Mouse (Mus musculus): Measurements from ENCODE around the gene Pom121l2. TPM values are rescaled to one million over a fixed set of nuclear protein-coding genes. Genes with fewer than 3 reads are reported as not detected.

Pom121l2 gene
- total RNA-seq, 1 experiment, result 0.31 TPM

DNA sequence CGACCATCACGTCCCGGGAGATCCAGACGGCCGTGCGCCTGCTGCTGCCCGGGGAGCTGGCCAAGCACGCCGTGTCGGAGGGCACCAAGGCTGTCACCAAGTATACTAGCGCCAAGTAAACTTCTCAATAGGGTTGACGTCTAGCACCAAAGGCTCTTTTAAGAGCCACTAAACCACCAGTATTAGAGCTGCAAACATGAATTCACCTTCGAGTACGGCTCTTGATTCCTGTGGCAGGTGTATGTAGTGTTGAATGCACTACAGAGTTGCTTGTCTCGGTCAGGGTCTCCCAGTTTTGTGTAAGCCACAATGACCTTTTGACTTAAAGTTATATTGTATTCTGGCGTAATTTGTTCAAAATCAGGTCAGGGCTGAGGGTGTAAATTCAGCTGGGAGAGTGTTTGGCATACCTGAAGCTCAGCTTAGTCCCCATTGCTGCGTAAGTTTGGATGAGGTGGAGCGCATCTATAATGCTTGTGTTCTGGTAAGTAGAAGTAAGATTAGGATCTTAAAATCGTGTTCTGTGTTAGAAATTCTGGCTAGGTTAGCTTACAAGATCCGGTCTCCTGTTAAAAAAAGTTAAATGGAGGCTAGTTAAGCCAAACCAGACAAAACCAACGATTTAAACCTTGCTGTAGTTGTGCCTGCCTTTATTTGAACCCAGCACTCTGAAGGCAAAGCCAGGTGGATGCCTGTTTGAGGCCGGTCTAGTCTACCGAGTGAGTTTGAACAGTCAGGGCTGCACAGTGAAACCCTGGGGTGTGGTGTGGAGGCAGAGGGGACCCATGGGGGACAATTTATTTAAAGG lies 55.4 kb downstream of the Pom121l2 start:
- no peak for TF ChIP-seq CHD2 (IDR thresholded peaks at IDR 0.05; ENCODE audit: low read depth, low read length)

DNA sequence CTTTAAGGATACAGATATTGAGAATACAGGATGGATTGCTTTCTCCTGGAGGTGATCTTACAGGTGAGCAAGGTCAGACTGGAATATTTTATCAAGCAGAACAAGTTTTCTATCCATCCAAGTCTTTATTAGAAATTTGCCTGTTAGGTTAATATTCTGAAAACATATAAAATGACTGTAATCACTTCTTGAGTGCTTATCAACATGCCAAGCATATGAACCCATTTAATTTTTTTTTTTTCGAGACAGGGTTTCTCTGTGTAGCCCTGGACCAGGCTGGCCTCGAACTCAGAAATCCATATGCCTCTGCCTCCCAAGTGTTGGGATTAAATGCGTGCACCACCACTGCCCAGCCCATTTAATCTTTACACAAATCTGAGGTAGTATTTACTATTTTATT lies 56.0 kb downstream of the Pom121l2 start:
- Histone ChIP-seq H3K4me1 (ENCODE audit: control insufficient read depth in 2 of 2, insufficient read depth in 2 of 2, low read length in 2 of 2, poor library complexity in 1 of 2) (peaks cover 0 to 8% of the 10 kb centered on the region in 2 experiments; a peak in 1 of 4 replicates), H3K9me3 (ENCODE audit: control insufficient read depth, insufficient read depth, low read depth, low read length) (no peaks in the 10 kb centered on the region), H3K4me3 (ENCODE audit: insufficient read depth in 1 of 2, low read depth in 1 of 2, low read length in 2 of 2, poor library complexity in 1 of 2, severe bottlenecking in 1 of 2) (peak overlapping the region; percentile 4 to 58; a peak in 2 of 4 replicates), H3K9ac (ENCODE audit: insufficient read depth, low read depth, low read length, poor library complexity, severe bottlenecking) (peak overlapping the region; percentile 66; the same call in 1 of the 2 replicates), H3K27ac (ENCODE audit: insufficient read depth, low read depth, low read length, poor library complexity, severe bottlenecking) (peak overlapping the region; percentile 47; the same call in 1 of the 2 replicates), H3K36me3 (ENCODE audit: control insufficient read depth, insufficient read depth, low read length, poor library complexity, severe bottlenecking) (no peaks in the 10 kb centered on the region)
- no peak for DNase-seq (ENCODE audit: low read depth, low spot score)
- in situ Hi-C loops (cut with MboI; ENCODE audit: low sequenced_read_pairs in 2 of 2, unreplicated experiment in 2 of 2), result loop anchor here (10.0 to 25.0 kb wide), 8 partner anchors 300 to 1725 kb away; partner anchors contain the start of genes Hist1h4j (in 2 of the 2), Abt1 (in 1 of the 2), Hist1h1a (in 1 of the 2) and Hist1h1d (in 1 of the 2)
- no peak for TF ChIP-seq ZNF384 (IDR thresholded peaks at IDR 0.05; ENCODE audit: low read depth, low read length)
- no peak for TF ChIP-seq MAFK (IDR thresholded peaks at IDR 0.05; ENCODE audit: insufficient read depth, low read depth, low read length)
- TF ChIP-seq HCFC1 (IDR thresholded peaks at IDR 0.05; ENCODE audit: borderline replicate concordance, insufficient read depth, low read length), result no peak
- TF ChIP-seq ZC3H11A (IDR thresholded peaks at IDR 0.05; ENCODE audit: borderline replicate concordance, low read depth, low read length), result no peak
- TF ChIP-seq CHD2 (IDR thresholded peaks at IDR 0.05; ENCODE audit: low read depth, low read length), result no peak

More for the DNA sequence above, 55.4 kb downstream of the Pom121l2 start:
- peak overlapping the region; percentile 47 for H3K27ac ChIP-seq (ENCODE audit: insufficient read depth, low read depth, low read length, poor library complexity, severe bottlenecking)
- no peaks in the 10 kb centered on the region for H3K9me3 ChIP-seq (ENCODE audit: control insufficient read depth, insufficient read depth, low read depth, low read length)
- DNase-seq (ENCODE audit: low read depth, low spot score), result no peak
- H3K36me3 ChIP-seq (ENCODE audit: control insufficient read depth, insufficient read depth, low read length, poor library complexity, severe bottlenecking), result no peaks in the 10 kb centered on the region
- H3K4me3 ChIP-seq (ENCODE audit: insufficient read depth in 1 of 2, low read depth in 1 of 2, low read length in 2 of 2, poor library complexity in 1 of 2, severe bottlenecking in 1 of 2), result peak overlapping the region; percentile 4 to 58
- in situ Hi-C loops (cut with MboI; ENCODE audit: low sequenced_read_pairs in 2 of 2, unreplicated experiment in 2 of 2), result loop anchor here (10.0 to 25.0 kb wide), 8 partner anchors 299 to 1726 kb away; partner anchors contain the start of genes Hist1h4j (in 2 of the 2), Abt1 (in 1 of the 2), Hist1h1a (in 1 of the 2) and Hist1h1d (in 1 of the 2)
- H3K4me1 ChIP-seq (ENCODE audit: control insufficient read depth in 2 of 2, insufficient read depth in 2 of 2, low read length in 2 of 2, poor library complexity in 1 of 2), result peaks cover 0 to 8% of the 10 kb centered on the region in 2 experiments; a peak in 1 of 4 replicates
- H3K9ac ChIP-seq (ENCODE audit: insufficient read depth, low read depth, low read length, poor library complexity, severe bottlenecking), result peak overlapping the region; percentile 66

DNA sequence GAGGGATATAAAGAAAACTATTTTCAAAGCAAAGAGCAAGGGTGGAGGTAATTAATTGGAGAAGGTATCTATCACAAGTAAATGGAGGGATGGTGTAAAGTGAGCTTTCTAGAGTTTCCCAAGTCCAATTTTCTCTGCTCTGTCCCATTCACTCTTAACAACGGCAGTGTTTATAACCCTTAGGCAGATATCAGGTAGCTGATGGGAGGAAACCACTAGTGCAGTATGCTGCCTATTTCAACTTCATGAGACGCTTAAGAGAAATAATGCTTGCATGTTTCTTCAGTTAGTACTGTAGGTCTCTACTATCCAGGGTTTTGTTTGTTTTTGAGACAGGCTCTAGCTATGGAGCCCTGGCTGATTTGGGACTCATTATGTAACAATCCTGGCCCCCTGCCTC lies 56.4 kb downstream of the Pom121l2 start:
- H3K9ac ChIP-seq (ENCODE audit: insufficient read depth, low read depth, low read length, poor library complexity, severe bottlenecking), result peak overlapping the region; percentile 27; the same call in 1 of the 2 replicates
- no peak overlapping the region for H3K4me3 ChIP-seq (ENCODE audit: insufficient read depth in 1 of 2, low read depth in 1 of 2, low read length in 2 of 2, poor library complexity in 1 of 2, severe bottlenecking in 1 of 2)
- in situ Hi-C loops (cut with MboI; ENCODE audit: low sequenced_read_pairs in 2 of 2, unreplicated experiment in 2 of 2), result loop anchor here (10.0 to 25.0 kb wide), 8 partner anchors 300 to 1725 kb away; partner anchors contain the start of genes Hist1h4j (in 2 of the 2), Abt1 (in 1 of the 2), Hist1h1a (in 1 of the 2) and Hist1h1d (in 1 of the 2)
- H3K9me3 ChIP-seq (ENCODE audit: control insufficient read depth, insufficient read depth, low read depth, low read length), result no peaks in the 10 kb centered on the region
- H3K27ac ChIP-seq (ENCODE audit: insufficient read depth, low read depth, low read length, poor library complexity, severe bottlenecking), result peak overlapping the region; percentile 47; the same call in 1 of the 2 replicates
- DNase-seq (ENCODE audit: low read depth, low spot score), result no peak
- TF ChIP-seq CHD2 (IDR thresholded peaks at IDR 0.05; ENCODE audit: low read depth, low read length), result no peak
- no peak for TF ChIP-seq ZC3H11A (IDR thresholded peaks at IDR 0.05; ENCODE audit: borderline replicate concordance, low read depth, low read length)
- no peak for TF ChIP-seq HCFC1 (IDR thresholded peaks at IDR 0.05; ENCODE audit: borderline replicate concordance, insufficient read depth, low read length)
- no peak for TF ChIP-seq MAFK (IDR thresholded peaks at IDR 0.05; ENCODE audit: insufficient read depth, low read depth, low read length)
- no peak for TF ChIP-seq ZNF384 (IDR thresholded peaks at IDR 0.05; ENCODE audit: low read depth, low read length)
- peaks cover 0 to 8% of the 10 kb centered on the region in 2 experiments; a peak in 1 of 4 replicates for H3K4me1 ChIP-seq (ENCODE audit: control insufficient read depth in 2 of 2, insufficient read depth in 2 of 2, low read length in 2 of 2, poor library complexity in 1 of 2)
- H3K36me3 ChIP-seq (ENCODE audit: control insufficient read depth, insufficient read depth, low read length, poor library complexity, severe bottlenecking), result no peaks in the 10 kb centered on the region

Other genes starting within 250 kb of the Pom121l2 start
- 158 and 260 TPM in 2 replicates for gene Hist1h4j, start 246.1 kb upstream of the Pom121l2 start, total RNA-seq (2012; rRNA removed)
- gene Hist1h4k, start 230.7 kb upstream of the Pom121l2 start, total RNA-seq (2012; rRNA removed), result 2,674 and 2,766 TPM in 2 replicates
- gene Hist1h2ak, start 227.4 kb upstream of the Pom121l2 start, total RNA-seq (2012; rRNA removed), result 1,029 and 1,218 TPM in 2 replicates
- 306 and 496 TPM in 2 replicates for gene Hist1h2bn, start 227.1 kb upstream of the Pom121l2 start, total RNA-seq (2012; rRNA removed)
- 619 and 849 TPM in 2 replicates for gene Hist1h1b, start 200.6 kb upstream of the Pom121l2 start, total RNA-seq (2012; rRNA removed)
- gene Hist1h3i, start 197.8 kb upstream of the Pom121l2 start, total RNA-seq (2012; rRNA removed), result 874 and 1,089 TPM in 2 replicates
- 657 and 889 TPM in 2 replicates for gene Hist1h2an, start 194.0 kb upstream of the Pom121l2 start, total RNA-seq (2012; rRNA removed)
- gene Hist1h2bp, start 193.7 kb upstream of the Pom121l2 start, total RNA-seq (2012; rRNA removed), result 634 and 879 TPM in 2 replicates
- gene Hist1h2bq, start 171.0 kb upstream of the Pom121l2 start, total RNA-seq (2012; rRNA removed), result 1,775 and 2,433 TPM in 2 replicates
- gene Hist1h2ao, start 170.7 kb upstream of the Pom121l2 start, total RNA-seq (2012; rRNA removed), result 669 TPM in 1 of 2 replicates, not detected in the other
- 9.8 and 22.8 TPM in 2 replicates for gene Hist1h4m, start 169.4 kb upstream of the Pom121l2 start, total RNA-seq (2012; rRNA removed)
- gene Hist1h4n, start 149.0 kb upstream of the Pom121l2 start, total RNA-seq (2012; rRNA removed), result 2,365 and 3,405 TPM in 2 replicates
- gene Hist1h2ap, start 147.7 kb upstream of the Pom121l2 start, total RNA-seq (2012; rRNA removed), result 3,404 and 3,578 TPM in 2 replicates
- gene Hist1h2br, start 147.5 kb upstream of the Pom121l2 start, total RNA-seq (2012; rRNA removed), result 1,712 and 2,111 TPM in 2 replicates
- gene Zfp184, start 36.1 kb upstream of the Pom121l2 start, total RNA-seq (2012; rRNA removed), result 5.4 and 6.2 TPM in 2 replicates
- gene Prss16, start 28.5 kb downstream of the Pom121l2 start, total RNA-seq (2012; rRNA removed), result 2.6 and 2.9 TPM in 2 replicates
- 1,543 and 2,450 TPM in 2 replicates for gene Hist1h2ah, start 54.4 kb downstream of the Pom121l2 start, total RNA-seq (2012; rRNA removed)
- gene Hist1h2bk, start 54.7 kb downstream of the Pom121l2 start, total RNA-seq (2012; rRNA removed), result 1,340 and 1,966 TPM in 2 replicates
- 814 and 830 TPM in 2 replicates for gene Hist1h4i, start 60.2 kb downstream of the Pom121l2 start, total RNA-seq (2012; rRNA removed)
- gene Hist1h2ag, start 61.8 kb downstream of the Pom121l2 start, total RNA-seq (2012; rRNA removed), result 786 and 868 TPM in 2 replicates
- 1,371 and 1,735 TPM in 2 replicates for gene Hist1h2bj, start 62.0 kb downstream of the Pom121l2 start, total RNA-seq (2012; rRNA removed)
- gene Vmn1r188, start 103.2 kb downstream of the Pom121l2 start, total RNA-seq (2012; rRNA removed), result not detected in 2 replicates
- not detected in 2 replicates for gene Vmn1r189, start 124.6 kb downstream of the Pom121l2 start, total RNA-seq (2012; rRNA removed)
- gene Vmn1r191, start 202.8 kb downstream of the Pom121l2 start, total RNA-seq (2012; rRNA removed), result not detected in 2 replicates
- gene Vmn1r192, start 209.9 kb downstream of the Pom121l2 start, total RNA-seq (2012; rRNA removed), result not detected in 2 replicates
- not detected in 2 replicates for gene Vmn1r193, start 242.0 kb downstream of the Pom121l2 start, total RNA-seq (2012; rRNA removed)